Mouse (Mus musculus) T-helper 17 cell (primary cell): Measurements from ENCODE around the gene Frat2.

Experiments used
- in situ Hi-C, 2 experiments: fragments of 300-600 bp; cut with MboI, MseI; formaldehyde crosslinking; loops; 1 replicate in 1 of 2; 2 replicates in 1 of 2; pipeline ENCODE4 v1.15.1; 2025; ENCODE audit warnings: high pct_unique_total_duplicates in 2 of 2

Gene Frat2

DNA sequence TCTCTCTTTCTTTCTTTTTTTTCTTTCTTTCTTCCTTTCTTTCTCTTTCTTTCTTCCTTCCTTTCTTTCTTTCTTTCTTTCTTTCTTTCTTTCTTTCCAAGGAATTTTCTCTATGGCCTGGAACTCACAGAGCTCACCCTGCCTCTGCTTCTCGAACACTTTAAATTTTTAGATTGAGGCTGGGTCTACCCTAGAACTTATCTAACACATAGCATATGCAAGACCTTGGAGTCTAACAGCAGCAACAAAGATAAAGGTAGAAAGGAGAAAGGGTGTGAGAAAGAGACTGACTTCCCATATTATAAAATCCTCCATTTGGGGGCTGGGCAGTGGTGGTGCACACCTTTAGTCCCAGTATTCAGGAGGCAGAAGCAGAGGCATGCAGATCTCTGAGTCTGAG, 25.3 kb downstream of the Frat2 start:
- in situ Hi-C loops: no loop called here

DNA sequence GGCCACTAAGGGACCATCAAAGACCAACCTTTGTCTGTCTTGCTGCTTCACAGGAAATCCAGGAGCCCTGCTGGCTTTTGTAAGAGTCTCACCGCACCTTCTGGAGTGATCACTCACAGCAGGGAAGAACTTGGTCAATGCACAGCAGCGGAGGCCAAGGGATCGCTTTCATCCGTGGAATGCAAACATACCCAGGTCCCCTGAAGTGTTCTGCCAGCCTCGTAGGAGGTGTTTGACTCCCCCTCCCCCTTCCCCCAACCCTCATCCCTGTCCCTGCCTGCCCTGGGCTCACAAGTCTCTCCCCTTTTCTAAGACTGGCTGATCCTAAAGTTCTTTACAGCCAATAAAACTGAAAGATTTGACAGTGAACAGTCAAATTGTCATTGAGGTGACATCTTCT, 26.5 kb downstream of the Frat2 start:
- in situ Hi-C loops: no loop called here

DNA sequence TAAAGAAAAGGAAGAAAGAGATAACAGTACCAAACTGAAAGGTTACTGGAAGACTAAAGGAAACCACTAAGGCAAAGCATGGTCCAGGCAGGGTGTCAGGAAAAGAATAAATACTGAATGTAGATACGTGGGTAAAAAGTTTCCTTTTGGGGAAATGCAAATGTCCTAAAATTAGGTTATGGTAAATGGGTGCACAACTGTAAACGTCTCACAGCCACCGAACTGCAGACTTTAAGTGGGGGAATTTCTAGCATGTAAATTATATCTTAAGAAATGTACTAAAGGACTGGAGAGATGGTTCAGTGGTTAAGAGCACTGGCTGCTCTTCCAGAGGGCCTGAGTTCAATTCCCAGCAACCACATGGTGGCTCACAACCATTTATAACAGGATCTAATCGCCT, 29.2 kb downstream of the Frat2 start:
- in situ Hi-C loops: no loop called here

DNA sequence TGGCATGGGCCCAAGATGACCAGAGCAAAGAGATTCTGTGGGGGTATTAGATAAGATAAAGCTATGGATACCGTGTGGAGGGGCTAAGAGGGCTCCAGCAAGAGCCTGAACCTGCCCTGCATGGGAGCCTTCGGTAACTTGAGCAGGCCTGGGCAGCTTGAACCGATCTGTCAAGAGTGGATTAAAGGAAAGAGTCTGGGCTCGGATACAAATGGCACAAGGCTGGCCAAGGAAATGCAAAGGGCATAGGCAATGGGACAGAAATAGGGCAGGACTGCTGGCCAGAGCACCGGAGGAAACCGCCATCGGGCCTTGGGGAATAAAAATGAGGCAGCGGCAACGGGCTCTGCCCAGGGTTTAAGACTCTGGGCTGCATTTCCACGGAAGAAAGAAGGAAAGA, 30.6 kb downstream of the Frat2 start:
- in situ Hi-C loops: no loop called here

DNA sequence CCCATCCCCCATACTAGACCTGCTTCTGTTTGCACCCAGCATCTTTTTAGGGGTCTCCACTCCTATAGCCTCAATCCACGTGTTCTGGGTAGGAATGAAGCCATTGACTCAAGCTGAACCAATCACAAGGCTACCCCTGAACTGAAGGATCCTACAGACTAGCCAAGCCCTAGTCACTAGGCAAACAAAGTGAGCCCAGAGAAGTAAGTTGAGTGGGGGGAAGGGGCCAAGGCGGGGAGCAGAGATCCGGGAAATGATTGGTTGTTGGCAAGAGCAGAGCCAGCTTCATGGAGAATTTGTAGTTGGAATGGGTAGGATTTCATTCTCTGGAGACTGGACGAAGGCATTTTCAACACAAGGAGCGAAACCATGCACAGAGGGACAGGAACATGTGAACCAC, 31.0 kb downstream of the Frat2 start:
- in situ Hi-C loops: no loop called here

DNA sequence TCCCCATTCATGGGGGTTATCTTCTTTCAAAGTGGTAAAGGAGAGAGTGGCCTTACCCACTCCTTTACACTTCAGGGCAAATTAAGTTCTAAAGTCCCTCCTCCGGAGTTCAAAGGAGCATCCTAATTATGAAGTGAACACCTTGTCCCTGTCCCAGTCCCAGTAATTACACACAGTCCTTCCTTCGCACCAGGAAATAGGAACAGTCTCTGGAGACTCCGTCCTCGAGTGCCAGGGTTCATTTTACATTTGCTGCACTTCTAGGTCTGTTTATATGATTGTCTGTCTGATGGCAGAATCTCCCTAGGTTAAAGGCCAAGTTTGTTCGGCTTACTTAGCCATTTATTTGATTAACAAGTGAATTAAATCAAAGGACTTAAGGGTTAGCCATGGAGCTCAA, 31.5 kb downstream of the Frat2 start:
- in situ Hi-C loops: no loop called here

DNA sequence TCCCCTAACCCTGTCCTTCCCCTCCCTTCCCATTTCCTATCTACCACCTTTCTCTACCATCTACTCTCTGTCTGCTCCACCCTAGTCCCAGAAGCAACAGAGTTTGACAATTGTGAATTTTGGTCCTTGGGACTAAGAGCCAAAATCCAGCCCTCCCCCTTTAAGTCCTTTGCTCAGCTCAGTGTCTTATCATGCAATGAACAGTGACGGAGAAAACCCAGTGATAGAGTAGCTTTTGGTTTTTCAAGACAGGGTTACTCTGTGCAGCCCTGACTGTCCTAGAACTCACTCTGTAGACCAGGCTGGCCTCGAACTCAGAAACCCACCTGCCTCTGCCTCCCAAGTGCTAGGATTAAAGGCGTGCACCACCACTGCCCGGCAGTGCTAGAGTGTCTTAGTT, 34.6 kb downstream of the Frat2 start:
- in situ Hi-C loops: loop anchor here in 1 of 2 experiments (5.0 kb wide), 1 partner anchor 59 kb away; no protein-coding TSS in a partner anchor

DNA sequence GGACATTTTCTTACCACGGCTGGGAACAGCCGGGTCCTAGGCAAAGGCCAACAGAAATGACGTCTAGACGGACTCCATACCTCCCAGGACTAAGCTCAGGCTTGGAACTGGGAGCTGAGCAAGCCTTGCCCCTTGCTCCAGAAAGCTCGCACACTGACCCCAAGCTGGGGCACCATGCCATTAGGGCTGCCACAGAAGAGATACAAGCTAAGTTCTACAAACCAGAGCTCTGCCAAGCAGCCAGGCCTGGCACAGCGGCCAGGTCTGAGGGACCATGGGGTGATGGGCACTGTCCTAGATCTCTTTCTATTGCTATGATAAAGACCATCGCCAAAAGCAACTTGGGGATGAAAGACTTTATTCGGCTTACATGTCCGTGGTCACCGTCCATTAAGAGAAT, 35.4 kb downstream of the Frat2 start:
- in situ Hi-C loops: loop anchor here in 1 of 2 experiments (5.0 kb wide), 1 partner anchor 60 kb away; no protein-coding TSS in a partner anchor

DNA sequence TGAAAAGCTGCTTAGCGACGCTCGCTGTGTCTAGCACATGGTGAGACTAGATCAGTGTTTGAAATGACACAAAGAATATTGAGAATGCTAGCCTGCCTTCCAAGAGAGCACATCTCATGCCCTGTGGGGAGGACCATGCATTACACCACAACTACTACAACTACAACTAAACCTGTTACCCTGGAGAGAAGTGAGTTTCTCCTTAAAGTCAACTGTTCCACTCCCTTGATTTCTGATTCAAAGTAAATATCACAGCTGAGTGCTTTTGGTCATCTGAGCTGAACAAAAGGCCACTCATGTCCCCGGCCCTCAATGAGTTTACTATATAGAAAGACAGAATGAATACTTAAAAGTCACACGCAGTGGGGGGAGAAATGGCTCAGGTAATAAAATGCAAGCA, 37.9 kb downstream of the Frat2 start:
- in situ Hi-C loops: loop anchor here in 1 of 2 experiments (5.0 kb wide), 1 partner anchor 62 kb away; no protein-coding TSS in a partner anchor

DNA sequence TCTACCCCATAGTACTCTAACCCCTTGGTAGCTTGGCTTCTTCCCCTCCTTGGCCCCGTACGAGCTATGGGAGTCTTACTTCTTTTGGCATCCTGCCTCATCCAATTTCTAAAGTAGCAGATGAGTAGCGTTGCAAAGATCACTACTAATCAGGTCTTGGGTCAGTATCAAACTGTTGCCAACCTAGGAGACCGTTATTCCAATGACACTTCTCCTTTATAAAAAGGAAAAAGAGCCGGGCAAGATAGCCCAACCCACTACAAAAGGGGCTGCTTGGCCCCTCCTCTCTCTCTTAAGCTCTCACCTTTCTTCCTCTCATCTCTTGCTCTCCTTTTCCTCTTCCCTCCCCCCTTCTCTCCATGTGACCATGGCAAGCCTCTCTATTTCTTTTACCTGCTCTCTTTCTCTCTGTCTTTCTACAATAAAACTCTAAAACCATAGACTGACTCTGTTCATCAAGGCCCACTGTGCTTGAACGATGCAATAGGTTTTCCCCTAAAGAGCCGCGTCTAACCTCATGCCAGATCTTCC, 39.8 kb downstream of the Frat2 start:
- in situ Hi-C loops: loop anchor here in 1 of 2 experiments (10.0 kb wide), 1 partner anchor 57 kb away; no protein-coding TSS in a partner anchor

DNA sequence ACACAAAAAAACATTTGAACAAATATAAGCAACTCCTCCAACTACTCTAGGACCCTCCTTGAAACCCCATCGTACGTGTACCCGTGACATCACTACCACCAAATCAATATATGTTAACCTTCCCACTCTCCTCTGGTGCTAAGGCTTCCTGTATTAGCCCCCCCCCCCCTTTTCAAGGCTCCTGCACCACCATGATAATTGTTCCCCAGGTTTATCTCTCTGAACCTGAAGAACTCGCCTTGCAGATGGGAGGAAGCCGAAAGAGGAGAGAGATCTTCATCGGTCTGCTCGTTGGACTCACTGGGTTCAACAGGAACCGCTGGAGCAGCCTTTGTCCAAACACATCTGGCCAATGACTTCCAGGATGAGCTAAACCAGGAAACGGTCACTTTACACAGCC, 40.4 kb downstream of the Frat2 start:
- in situ Hi-C loops: loop anchor here in 1 of 2 experiments (10.0 kb wide), 1 partner anchor 57 kb away; no protein-coding TSS in a partner anchor

DNA sequence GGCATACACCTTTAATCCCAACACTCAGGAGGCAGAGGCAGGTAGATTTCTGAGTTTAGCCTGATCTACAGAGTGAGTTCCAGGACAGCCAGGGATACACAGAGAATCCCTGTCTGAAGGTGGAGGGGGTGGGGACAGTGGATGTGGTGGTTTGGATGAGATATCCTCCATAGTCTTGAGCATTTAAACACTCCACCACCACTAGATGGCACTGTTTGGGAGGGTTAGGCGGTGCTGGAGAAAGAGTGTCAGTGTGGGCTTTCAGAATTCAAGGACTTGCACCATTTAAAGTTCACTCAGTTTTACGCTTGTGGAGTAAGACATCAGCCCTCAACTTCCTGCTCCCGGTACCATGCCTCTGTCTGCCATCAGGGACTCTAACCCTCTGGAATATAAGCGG, 42.1 kb downstream of the Frat2 start:
- in situ Hi-C loops: loop anchor here in 1 of 2 experiments (10.0 kb wide), 1 partner anchor 59 kb away; no protein-coding TSS in a partner anchor

DNA sequence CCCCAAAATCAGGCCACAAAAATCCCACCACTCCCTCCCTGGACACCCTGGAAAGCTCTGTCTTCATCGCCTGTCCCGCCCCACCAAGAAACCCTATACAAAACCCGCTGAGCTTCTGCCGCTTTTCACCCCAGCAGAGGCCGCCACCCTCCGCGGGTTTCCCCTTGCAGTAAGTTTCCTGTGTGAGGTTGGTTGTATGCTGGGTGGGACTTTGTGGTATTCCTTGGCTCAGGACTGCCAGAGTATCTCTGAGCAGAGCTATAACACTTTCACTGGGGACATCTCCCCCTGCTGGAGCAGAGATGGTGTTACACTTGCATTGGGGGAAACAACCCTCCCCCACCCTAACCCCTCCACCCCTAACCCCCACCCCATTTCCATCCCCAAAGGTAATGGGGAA, 44.6 kb downstream of the Frat2 start:
- in situ Hi-C loops: loop anchor here in 1 of 2 experiments (10.0 kb wide), 1 partner anchor 61 kb away; no protein-coding TSS in a partner anchor

DNA sequence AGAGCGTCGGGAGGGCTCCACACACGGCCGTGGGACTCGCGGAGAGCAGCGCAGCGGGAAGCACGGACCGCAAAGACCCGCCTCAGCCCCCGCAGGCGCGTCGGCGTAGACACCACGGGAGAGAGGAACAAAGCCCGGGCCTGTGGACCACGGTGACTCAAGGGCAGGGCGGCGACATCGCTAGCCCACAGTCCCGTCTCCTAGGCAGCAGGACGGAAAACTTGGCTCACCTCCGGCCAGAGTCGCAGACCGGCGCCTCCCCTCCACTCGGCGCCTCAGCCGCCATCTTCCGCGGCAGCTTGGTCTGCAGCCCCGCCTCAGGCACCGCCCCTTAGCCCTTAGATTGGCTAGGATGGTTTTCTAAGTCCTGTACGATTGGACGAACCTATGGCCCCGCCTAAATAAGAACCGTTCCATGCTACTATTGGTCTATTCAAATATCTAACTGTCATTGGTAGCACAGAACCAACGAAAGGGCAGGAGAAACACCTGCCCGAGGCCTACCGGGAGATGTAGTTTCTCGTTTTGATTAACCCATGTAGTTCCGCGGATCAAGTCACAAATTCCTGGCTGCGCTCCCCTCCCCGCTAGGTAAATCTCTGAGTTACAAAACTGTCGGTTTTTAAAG, 46.1 kb downstream of the Frat2 start, which contains the start of gene Arhgap19:
Arhgap19 (minus strand) TSS at position 306 of the 628 bp plus-strand sequence.
- in situ Hi-C loops: loop anchor here in 1 of 2 experiments (10.0 kb wide), 1 partner anchor 63 kb away; no protein-coding TSS in a partner anchor

DNA sequence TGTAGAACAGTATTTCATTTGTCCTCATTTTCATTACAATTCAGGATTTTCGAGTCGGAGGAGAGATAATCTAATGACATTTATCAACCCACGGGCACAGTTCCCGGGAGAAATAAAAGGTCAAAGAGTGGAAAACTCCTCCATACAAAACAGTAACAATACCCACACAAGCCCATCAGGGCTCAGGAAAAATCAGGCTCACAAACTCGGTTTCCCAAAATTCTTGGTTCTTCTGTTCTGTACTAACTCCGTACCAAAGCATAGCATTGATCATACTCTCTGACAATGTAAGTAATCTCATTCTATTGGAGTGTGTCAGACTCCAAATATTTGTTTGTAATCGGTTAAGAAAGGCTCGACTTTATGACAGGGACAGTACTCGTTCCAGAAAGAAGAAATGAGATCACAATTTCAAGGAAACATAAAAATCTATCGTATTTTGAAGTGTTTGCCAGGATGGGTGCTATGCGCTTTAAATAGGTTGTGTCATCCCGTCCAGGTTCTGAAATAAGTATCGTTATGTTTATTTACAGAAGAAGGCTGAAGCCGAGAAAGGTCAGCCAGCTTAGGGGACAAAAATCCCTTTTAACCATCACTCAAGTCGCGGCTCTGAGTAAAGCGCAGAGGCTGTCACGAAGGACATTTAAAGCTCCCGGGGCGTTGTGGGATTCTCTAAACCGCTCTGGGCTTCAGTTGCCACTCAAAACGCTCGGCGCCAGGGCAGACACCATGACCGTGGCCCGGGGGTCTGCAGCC, 46.8 kb downstream of the Frat2 start:
- in situ Hi-C loops: loop anchor here in 1 of 2 experiments (10.0 kb wide), 1 partner anchor 64 kb away; no protein-coding TSS in a partner anchor

DNA sequence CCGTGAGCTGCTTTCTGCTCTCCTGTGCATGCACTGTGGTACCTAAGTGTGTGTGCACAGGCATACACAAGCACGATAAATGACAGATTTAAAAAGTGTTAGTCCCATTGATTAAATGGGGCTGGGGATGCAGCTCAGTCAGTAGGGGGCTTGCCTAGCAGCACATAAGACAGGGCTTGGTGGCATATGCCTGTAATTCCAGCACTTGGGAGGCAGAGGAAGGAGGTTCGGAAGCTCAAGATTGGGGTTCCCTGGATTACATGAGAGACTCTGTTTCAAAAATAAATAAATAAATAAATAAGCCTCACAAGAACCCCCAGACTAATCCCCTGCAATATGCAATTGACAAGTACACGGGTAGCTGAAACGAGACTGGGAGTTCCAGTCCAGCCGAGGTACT, 47.5 kb downstream of the Frat2 start:
- in situ Hi-C loops: loop anchor here in 1 of 2 experiments (10.0 kb wide), 1 partner anchor 64 kb away; no protein-coding TSS in a partner anchor

DNA sequence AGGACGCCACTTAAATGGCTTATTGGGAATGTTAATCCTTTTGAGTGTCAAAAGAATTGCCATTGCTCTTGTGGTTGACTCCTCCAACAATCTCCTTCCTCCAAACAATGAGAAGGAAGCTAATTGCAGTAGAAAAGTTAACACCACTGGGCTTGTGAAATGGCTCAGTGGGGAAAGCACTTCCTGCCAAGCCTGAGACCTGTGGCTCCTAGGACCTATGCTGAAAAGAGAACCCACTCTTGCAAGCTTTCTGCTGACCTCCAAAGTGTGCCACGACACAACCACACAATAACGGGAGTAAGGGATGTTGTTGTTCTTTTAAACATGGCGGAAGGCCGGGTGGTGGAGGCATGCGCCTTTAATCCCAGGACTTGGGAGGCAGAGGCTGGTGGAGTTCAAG, 50.4 kb downstream of the Frat2 start:
- in situ Hi-C loops: no loop called here

DNA sequence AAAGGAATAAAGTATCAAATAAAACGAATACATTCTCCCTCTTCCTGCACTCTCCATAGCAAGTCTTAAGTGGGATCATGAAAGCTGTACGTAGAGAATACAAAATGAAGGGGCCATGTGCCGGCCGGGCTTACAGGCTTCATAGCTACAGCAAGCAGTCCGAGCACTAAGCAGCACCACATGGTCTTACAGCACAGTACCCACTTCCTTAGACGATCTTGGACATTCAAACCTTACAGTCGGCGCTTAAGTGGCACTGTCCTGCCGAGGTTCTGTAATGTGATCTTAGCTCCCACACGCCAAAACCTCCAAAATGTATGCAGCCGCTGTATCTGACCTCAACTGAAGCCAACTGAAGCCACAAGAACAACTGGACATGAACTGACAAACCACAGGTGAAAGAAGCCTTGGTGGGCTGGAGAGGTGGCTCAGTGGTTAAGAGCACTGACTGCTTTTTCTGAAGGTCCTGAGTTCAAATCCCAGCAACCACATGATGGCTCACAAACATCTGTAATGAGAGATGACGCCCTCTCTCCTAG, 51.1 kb downstream of the Frat2 start:
- in situ Hi-C loops: no loop called here

DNA sequence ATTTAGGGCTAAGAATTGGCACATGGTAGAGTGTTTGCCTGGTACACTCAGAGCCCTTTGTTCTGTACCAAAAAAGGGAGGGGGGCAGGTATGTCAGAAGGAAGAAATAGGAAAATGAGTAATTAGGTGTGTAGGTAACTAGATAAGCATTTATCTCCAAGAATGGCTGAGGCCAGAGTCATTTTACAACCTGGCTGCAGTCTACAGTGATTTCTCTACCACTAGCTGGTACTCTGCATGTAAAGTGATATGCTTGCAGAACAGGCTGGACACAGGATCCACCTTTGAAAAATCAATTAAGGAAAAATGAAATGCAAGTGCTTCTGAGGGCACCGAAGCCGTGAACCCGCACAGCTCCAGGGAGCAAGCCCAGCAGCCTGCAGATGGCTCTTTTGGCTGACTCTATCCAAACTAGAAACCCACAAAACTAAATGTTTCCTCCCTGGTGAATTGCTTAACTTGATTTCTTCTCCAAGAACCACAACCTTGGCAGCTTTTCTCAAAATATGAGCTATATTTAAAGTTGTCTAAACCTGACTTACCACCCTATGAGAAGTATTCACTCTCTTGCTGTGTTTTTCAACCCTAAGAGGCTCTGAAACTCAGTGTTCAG, 51.7 kb downstream of the Frat2 start:
- in situ Hi-C loops: no loop called here
